Mouse (Mus musculus) liver, postnatal 0 days (tissue): ENCODE measurements around the gene Yars. TPM values are rescaled to one million over a fixed set of nuclear protein-coding genes. Genes with fewer than 3 reads are reported as not detected.
A peak's percentile ranks its signal among the peaks of the same experiment; 100 is the strongest.

Experiments used
- ATAC-seq: fragments of 200-750 bp; cut with Nextera tagmentation; 2 replicates; pipeline ENCODE4 v1.8.0; 2017; ENCODE audit warnings: mild to moderate bottlenecking, moderate library complexity
- DNase-seq: peaks from one replicate; pipeline ENCODE4 v3.0.0-alpha.2; 2016
- H3K27ac ChIP-seq: fragments of 300-500 bp; sonication (generic); 2 replicates; pipeline ENCODE4 v1.5.1; 2014; ENCODE audit warnings: antibody characterized with exemption, moderate library complexity, mild to moderate bottlenecking, low read depth
- H3K27me3 ChIP-seq: fragments of 300-500 bp; sonication (generic); 2 replicates; pipeline ENCODE4 v1.6.1; 2014; ENCODE audit warnings: low read length, control low read depth, mixed read lengths; ENCODE audit not compliant: insufficient read depth
- H3K36me3 ChIP-seq: fragments of 300-500 bp; sonication (generic); replicated peaks from 2 replicates; pipeline ENCODE4 v1.6.1; 2014; ENCODE audit warnings: mild to moderate bottlenecking, control low read depth, low read length, moderate library complexity, mixed read lengths; ENCODE audit not compliant: insufficient read depth
- H3K4me1 ChIP-seq: fragments of 300-500 bp; sonication (generic); 2 replicates; pipeline ENCODE4 v1.6.1; 2014; ENCODE audit warnings: antibody characterized with exemption, mild to moderate bottlenecking, control low read depth; ENCODE audit not compliant: insufficient read depth
- H3K4me2 ChIP-seq: fragments of 300-500 bp; sonication (generic); 2 replicates; pipeline ENCODE4 v1.6.1; 2014; ENCODE audit warnings: low read depth, mild to moderate bottlenecking, low read length, moderate library complexity, mixed read lengths
- H3K4me3 ChIP-seq: fragments of 300-500 bp; sonication (generic); 2 replicates; pipeline ENCODE4 v1.5.1; 2014; ENCODE audit warnings: low read depth, low read length
- H3K9ac ChIP-seq: fragments of 300-500 bp; sonication (generic); replicated peaks from 2 replicates; pipeline ENCODE4 v1.6.1; 2014; ENCODE audit warnings: mild to moderate bottlenecking, moderate library complexity
- H3K9me3 ChIP-seq: fragments of 300-500 bp; sonication (generic); 2 replicates; pipeline ENCODE4 v1.6.1; 2016; ENCODE audit warnings: mild to moderate bottlenecking, control low read depth, low read length, mixed read lengths
- CTCF ChIP-seq: sonication (generic); IDR thresholded peaks from 2 replicates; pipeline ENCODE4 v1.5.1; 2016; ENCODE audit warnings: antibody characterized with exemption, low read depth
- EP300 ChIP-seq: IDR thresholded peaks from 2 replicates; pipeline ENCODE4 v1.6.1; 2016; ENCODE audit warnings: antibody characterized with exemption, low read depth, mild to moderate bottlenecking
- WGBS: fragments of 180-500 bp; shearing (Covaris S2); extraction: QIAGEN DNeasy Blood & Tissue Kit; methylation state at CpG from one replicate; pipeline ENCODE4 v1.1.7; 2014; ENCODE audit not compliant: insufficient replicate concordance; 5-methylcytosine and 5-hydroxymethylcytosine counted together
- polyA plus RNA-seq: library from polyadenylated mRNA; unstranded; fragments of >200 nt; fragmentation: Nextera tagmentation; extraction: Ambion mirVana; gene quantifications from 2 replicates; pipeline ENCODE4 v1.2.1, GENCODE M21; 2015

Gene Yars
- polyA plus RNA-seq, 1 experiment from 2014 or later, result 25.7 TPM

- Histone ChIP-seq H3K27ac (no peak overlapping the region), H3K9me3 (no peaks in the 10 kb centered on the region), H3K4me2 (no peak overlapping the region), H3K4me3 (no peak overlapping the region), H3K9ac (no peak overlapping the region), H3K36me3 (peaks cover 25% of the 10 kb centered on the region), H3K27me3 (no peaks in the 10 kb centered on the region), H3K4me1 (no peaks in the 10 kb centered on the region)
- WGBS, result 67% methylated on average over 1 of the region's 1 CpGs
- TF ChIP-seq CTCF (peak; percentile 51), EP300 (no peak)
- ATAC-seq (no peak), DNase-seq (no peak)
Measured at GRCm38 (mm10) chr4:129179560-129179959, 10.0 kb upstream of the Yars start.

DNA sequence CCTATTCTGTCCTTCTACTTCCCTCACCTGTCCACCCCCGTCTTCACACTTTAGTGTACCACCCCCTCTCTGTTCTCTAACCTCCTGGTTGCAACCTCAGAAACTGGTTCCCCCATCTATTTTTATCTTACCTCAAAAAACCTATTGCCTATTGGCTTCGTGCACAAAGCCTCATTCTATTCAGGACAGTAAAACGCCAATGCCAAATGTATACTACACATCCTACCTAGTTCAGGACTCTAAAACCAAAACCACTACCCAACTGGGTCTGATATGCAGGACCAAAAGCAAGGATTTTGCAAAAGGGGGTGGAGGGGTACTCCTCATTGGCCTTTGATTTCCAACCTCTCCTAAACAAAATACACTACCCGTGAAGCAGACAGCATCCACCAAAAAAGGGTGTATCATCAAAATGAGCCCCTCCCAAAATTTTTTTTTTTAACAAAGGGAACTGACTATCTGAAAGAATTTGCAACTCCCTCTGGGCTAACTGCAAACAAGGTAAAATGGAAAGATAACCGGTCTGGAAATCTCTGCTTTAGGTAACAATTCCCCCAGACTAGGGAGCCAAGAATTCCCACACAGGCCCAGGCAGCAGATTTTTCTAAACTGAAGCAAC is 1.4 kb upstream of the Yars start:
- TF ChIP-seq CTCF (no peak), EP300 (no peak)
- peak overlapping the region; percentile 89; the same call in 1 of the 2 replicates for H3K9ac ChIP-seq
- H3K27me3 ChIP-seq, result no peaks in the 10 kb centered on the region
- WGBS, result 36% methylated on average over 5 of the region's 5 CpGs
- peak overlapping the region; percentile 93 for H3K4me2 ChIP-seq
- no peaks in the 10 kb centered on the region for H3K9me3 ChIP-seq
- H3K36me3 ChIP-seq, result 0 out of 2 replicates have a peak, but pooled peaks cover 1% of the 10 kb centered on the region
- H3K27ac ChIP-seq, result peak overlapping the region; percentile 94
- DNase-seq (no peak), ATAC-seq (no peak)
- H3K4me3 ChIP-seq, result peak overlapping the region; percentile 96
- H3K4me1 ChIP-seq, result peaks cover 28% of the 10 kb centered on the region

DNA sequence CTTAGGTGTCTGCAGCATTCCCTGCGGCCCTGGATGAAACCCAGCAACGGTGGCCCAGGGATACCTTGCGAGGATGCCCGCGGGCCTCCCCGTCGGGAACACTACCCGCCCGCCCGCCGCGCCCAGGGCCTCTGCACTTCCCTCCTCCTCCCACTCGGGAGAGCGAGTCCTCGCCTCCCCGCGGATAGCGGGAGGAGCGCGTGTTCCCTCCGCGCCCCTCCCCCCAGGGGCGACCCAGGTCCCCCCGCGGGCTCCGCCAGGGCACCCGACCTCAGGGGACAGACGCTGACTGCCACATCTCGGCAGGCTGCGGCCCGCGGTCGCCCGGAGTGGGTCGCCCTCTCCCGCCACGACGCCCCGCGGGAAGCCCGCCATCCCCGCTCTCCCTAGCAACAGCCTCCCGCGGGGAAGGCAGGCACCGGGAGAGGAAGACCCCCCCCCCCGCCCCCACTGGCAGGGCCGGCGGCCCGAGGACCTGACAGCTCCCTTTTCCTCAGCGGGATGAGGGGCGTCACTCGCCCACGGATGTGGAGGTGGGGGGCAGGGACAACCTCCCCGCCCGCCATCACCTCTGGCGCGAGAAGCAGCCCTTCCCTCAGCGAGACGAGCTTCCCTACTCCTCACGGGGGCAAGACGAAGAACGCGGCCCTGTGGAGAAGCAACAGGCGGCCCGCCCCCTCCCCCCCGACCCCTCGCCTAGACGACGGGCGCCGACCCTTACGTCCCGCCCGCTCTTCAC is 588 bp upstream of the Yars start:
- Histone ChIP-seq H3K36me3 (0 out of 2 replicates have a peak, but pooled peaks cover 5% of the 10 kb centered on the region), H3K9me3 (no peaks in the 10 kb centered on the region), H3K27me3 (no peaks in the 10 kb centered on the region), H3K4me1 (peaks cover 31% of the 10 kb centered on the region), H3K27ac (peak overlapping the region; percentile 94), H3K4me3 (peak overlapping the region; percentile 96), H3K4me2 (peak overlapping the region; percentile 93), H3K9ac (peak overlapping the region; percentile 89)
- peak; percentile 41 for ATAC-seq
- peak; percentile 70 for DNase-seq
- no peak for TF ChIP-seq CTCF
- no peak for TF ChIP-seq EP300
- under 1% methylated on average over 40 of the region's 74 CpGs for WGBS

GRCm38 (mm10) chr4:129190538-129190937 is 978 bp downstream of the Yars start:
- Histone ChIP-seq H3K4me3 (peak overlapping the region; percentile 96), H3K9ac (peak overlapping the region; percentile 84), H3K9me3 (no peaks in the 10 kb centered on the region), H3K27me3 (no peaks in the 10 kb centered on the region), H3K4me2 (peak overlapping the region; percentile 93), H3K36me3 (peaks cover 11% of the 10 kb centered on the region; the same call in 1 of the 2 replicates), H3K4me1 (peaks cover 39% of the 10 kb centered on the region), H3K27ac (peak overlapping the region; percentile 87)
- ATAC-seq (no peak), DNase-seq (peak; percentile 41)
- TF ChIP-seq EP300, result no peak
- TF ChIP-seq CTCF, result no peak
- 1% methylated on average over 12 of the region's 12 CpGs for WGBS

DNA sequence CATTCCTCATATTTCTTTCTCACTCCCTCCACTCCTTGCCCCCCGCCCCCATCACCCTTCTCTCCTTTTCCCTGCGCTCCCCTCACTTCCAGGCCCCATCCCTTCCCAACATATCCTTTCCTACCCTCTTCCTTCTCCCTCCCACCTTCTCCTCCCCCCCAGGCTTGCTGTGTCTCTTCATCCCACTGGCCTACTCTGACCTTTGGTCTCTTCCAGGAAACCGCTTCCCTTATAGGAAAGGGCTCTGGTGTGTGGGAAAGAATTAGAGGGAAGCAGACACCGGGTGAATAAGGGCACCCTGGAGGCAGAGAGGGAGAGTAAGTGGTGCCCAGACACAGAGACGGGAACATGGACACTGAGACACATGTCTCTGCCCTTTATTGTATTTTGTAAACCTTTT is 2.1 kb downstream of the Yars start:
- peaks cover 39% of the 10 kb centered on the region for H3K4me1 ChIP-seq
- peaks cover 22% of the 10 kb centered on the region for H3K36me3 ChIP-seq
- ATAC-seq, result no peak
- peak overlapping the region; percentile 93 for H3K4me2 ChIP-seq
- DNase-seq, result no peak
- H3K9me3 ChIP-seq, result no peaks in the 10 kb centered on the region
- 68% methylated on average over 5 of the region's 5 CpGs for WGBS
- TF ChIP-seq EP300 (0 out of 2 replicates have a peak, but pooled peaks have one; percentile 9), CTCF (no peak)
- H3K27ac ChIP-seq, result 0 out of 2 replicates have a peak overlapping the region, but pooled peaks have one; percentile 45
- H3K4me3 ChIP-seq, result peak overlapping the region; percentile 96; the same call in 1 of the 2 replicates
- H3K27me3 ChIP-seq, result no peaks in the 10 kb centered on the region
- H3K9ac ChIP-seq, result no peak overlapping the region

- ATAC-seq (no peak), DNase-seq (no peak)
- H3K9me3 ChIP-seq, result no peaks in the 10 kb centered on the region
- WGBS, result 90% methylated on average over 1 of the region's 1 CpGs
- no peak overlapping the region for H3K4me2 ChIP-seq
- peaks cover 30% of the 10 kb centered on the region for H3K4me1 ChIP-seq
- no peaks in the 10 kb centered on the region for H3K27me3 ChIP-seq
- no peak overlapping the region for H3K4me3 ChIP-seq
- H3K36me3 ChIP-seq, result peaks cover 38% of the 10 kb centered on the region
- H3K27ac ChIP-seq, result no peak overlapping the region
- H3K9ac ChIP-seq, result no peak overlapping the region
- TF ChIP-seq CTCF (no peak), EP300 (no peak)
Measured at GRCm38 (mm10) chr4:129194280-129194679, 4.7 kb downstream of the Yars start.
